Mouse (Mus musculus) c-Kit-positive CD71-negative TER-119-negative erythroid progenitor cells, embryonic 14.5 days (primary cell): ENCODE data around the gene Chpf2.

Source experiments
- DNase-seq: peaks from one replicate; pipeline ENCODE4 v3.0.0-alpha.2; 2013; ENCODE audit warnings: low read depth

The Chpf2 gene

GRCm38 (mm10) chr5:24591796-24592470 is 5.4 kb downstream of the Chpf2 start:
- DNase-seq: no peak

- DNase-seq: no peak
Observed at GRCm38 (mm10) chr5:24592471-24593160, 6.1 kb downstream of the Chpf2 start.

- no peak for DNase-seq
Observed at GRCm38 (mm10) chr5:24593230-24593629, 6.7 kb downstream of the Chpf2 start.

GRCm38 (mm10) chr5:24593928-24594327 is 7.4 kb downstream of the Chpf2 start:
- no peak for DNase-seq

GRCm38 (mm10) chr5:24594346-24594745 is 7.8 kb downstream of the Chpf2 start:
- DNase-seq: no peak

- no peak for DNase-seq
Observed at GRCm38 (mm10) chr5:24595261-24595660, 8.7 kb downstream of the Chpf2 start.

GRCm38 (mm10) chr5:24595786-24596380 is 9.3 kb downstream of the Chpf2 start:
- no peak for DNase-seq

- DNase-seq: no peak
Observed at GRCm38 (mm10) chr5:24596519-24597171, 10.1 kb downstream of the Chpf2 start.

GRCm38 (mm10) chr5:24597221-24597728 is 10.7 kb downstream of the Chpf2 start:
- DNase-seq: peak; percentile 81

GRCm38 (mm10) chr5:24597901-24598569 is 11.5 kb downstream of the Chpf2 start:
- DNase-seq: no peak

- DNase-seq: no peak
Observed at GRCm38 (mm10) chr5:24598570-24599006, 12.0 kb downstream of the Chpf2 start.

- no peak for DNase-seq
Observed at GRCm38 (mm10) chr5:24599137-24599536, 12.6 kb downstream of the Chpf2 start.

- DNase-seq: no peak
Observed at GRCm38 (mm10) chr5:24600236-24600635, 13.7 kb downstream of the Chpf2 start.

- DNase-seq: no peak
Observed at GRCm38 (mm10) chr5:24601071-24601835, 14.7 kb downstream of the Chpf2 start.

GRCm38 (mm10) chr5:24601911-24602750 is 15.6 kb downstream of the Chpf2 start:
- no peak for DNase-seq

GRCm38 (mm10) chr5:24602751-24603343 is 16.3 kb downstream of the Chpf2 start:
- no peak for DNase-seq

- no peak for DNase-seq
Observed at GRCm38 (mm10) chr5:24603431-24604010, 17.0 kb downstream of the Chpf2 start.

GRCm38 (mm10) chr5:24604080-24604655 is 17.6 kb downstream of the Chpf2 start:
- no peak for DNase-seq

GRCm38 (mm10) chr5:24604656-24605100 is 18.1 kb downstream of the Chpf2 start:
- DNase-seq: no peak
